Mouse (Mus musculus) embryonic facial prominence, embryonic 13.5 days (tissue): ENCODE data around the gene Ptprs. TPM values are rescaled to one million over a fixed set of nuclear protein-coding genes. Genes with fewer than 3 reads are reported as not detected.
"Not testable (repeated sequence)": the region's sequence is repeated elsewhere in the genome, so short reads cannot be mapped to it uniquely, and the experiment has no call there.

Experiments used
- ATAC-seq: fragments of 200-750 bp; cut with Nextera tagmentation; 2 replicates; pipeline ENCODE4 v1.8.0; 2017; ENCODE audit warnings: low read depth; ENCODE audit not compliant: insufficient number of reproducible peaks, insufficient read depth, low FRiP score, low TSS enrichment
- H3K27ac ChIP-seq: fragments of 300-500 bp; sonication (generic); 2 replicates; pipeline ENCODE4 v1.5.1; 2015; ENCODE audit warnings: moderate library complexity, mild to moderate bottlenecking, inconsistent platforms
- H3K27me3 ChIP-seq: fragments of 300-500 bp; sonication (generic); 2 replicates; pipeline ENCODE4 v1.6.1; 2015; ENCODE audit warnings: mild to moderate bottlenecking, inconsistent platforms
- H3K36me3 ChIP-seq: fragments of 300-500 bp; sonication (generic); 2 replicates; pipeline ENCODE4 v1.6.1; 2015; ENCODE audit warnings: mild to moderate bottlenecking, inconsistent platforms
- H3K4me1 ChIP-seq: fragments of 300-500 bp; sonication (generic); 2 replicates; pipeline ENCODE4 v1.6.1; 2015; ENCODE audit warnings: inconsistent platforms
- H3K4me2 ChIP-seq: fragments of 300-500 bp; sonication (generic); 2 replicates; pipeline ENCODE4 v1.6.1; 2015; ENCODE audit warnings: moderate library complexity, mild to moderate bottlenecking, inconsistent platforms
- H3K4me3 ChIP-seq: fragments of 300-500 bp; sonication (generic); 2 replicates; pipeline ENCODE4 v1.5.1; 2015; ENCODE audit warnings: mild to moderate bottlenecking, inconsistent platforms
- H3K9ac ChIP-seq: fragments of 300-500 bp; sonication (generic); 2 replicates; pipeline ENCODE4 v1.6.1; 2015; ENCODE audit warnings: mild to moderate bottlenecking, inconsistent platforms
- H3K9me3 ChIP-seq: fragments of 300-500 bp; sonication (generic); 2 replicates; pipeline ENCODE4 v1.6.1; 2016; ENCODE audit warnings: inconsistent platforms
- WGBS: fragments of 180-500 bp; shearing (Covaris S2); methylation state at CpG from one replicate; pipeline ENCODE4 v1.1.7; 2015; ENCODE audit warnings: mixed read lengths; 5-methylcytosine and 5-hydroxymethylcytosine counted together
- polyA plus RNA-seq: library from polyadenylated mRNA; unstranded; fragments of >200 nt; fragmentation: Nextera tagmentation; extraction: Ambion mirVana; gene quantifications from 2 replicates; pipeline ENCODE4 v1.2.1, GENCODE M21; 2015

Gene Ptprs
- polyA plus RNA-seq, 1 experiment from 2014 or later: 121 TPM

DNA sequence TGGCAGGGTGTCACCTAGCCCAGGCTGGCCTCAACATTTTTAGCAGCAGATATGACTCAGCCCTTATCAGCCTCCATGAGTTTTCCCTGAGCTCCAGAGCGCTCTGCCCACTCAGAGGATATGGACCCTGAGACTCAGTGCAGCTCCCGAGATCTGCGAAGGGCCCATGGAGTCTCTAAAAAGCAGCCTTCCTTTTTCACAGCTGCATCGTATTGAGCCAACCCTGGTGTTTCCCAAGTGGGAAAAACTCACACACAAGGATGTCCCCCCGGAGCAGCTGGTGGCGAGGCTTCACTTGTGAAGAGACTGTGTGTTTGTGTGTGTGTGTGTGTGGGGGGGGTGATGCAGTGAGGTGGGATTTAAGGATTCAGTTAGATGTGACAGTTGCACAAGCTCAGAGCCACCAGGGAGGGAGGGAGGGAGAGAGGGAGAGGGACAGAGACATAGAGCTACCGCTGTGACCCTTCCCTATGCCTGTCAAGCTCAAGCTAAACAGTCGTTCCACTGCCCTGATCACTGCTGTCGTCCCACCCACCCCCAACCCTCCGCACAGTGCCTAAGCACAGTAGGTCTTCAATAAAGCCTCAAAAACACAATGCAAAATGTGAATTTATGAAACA is 32.8 kb upstream of the Ptprs start:
- no peak overlapping the region for H3K9ac ChIP-seq
- peaks cover 32% of the 10 kb centered on the region for H3K4me1 ChIP-seq
- H3K4me2 ChIP-seq: no peak overlapping the region
- no peak for ATAC-seq
- no peak overlapping the region for H3K4me3 ChIP-seq
- H3K27ac ChIP-seq: no peak overlapping the region
- 0 out of 2 replicates have a peak, but pooled peaks cover 2% of the 10 kb centered on the region for H3K9me3 ChIP-seq
- no peaks in the 10 kb centered on the region for H3K36me3 ChIP-seq
- 37% methylated on average over 10 of the region's 10 CpGs for WGBS
- peaks cover 55% of the 10 kb centered on the region for H3K27me3 ChIP-seq

DNA sequence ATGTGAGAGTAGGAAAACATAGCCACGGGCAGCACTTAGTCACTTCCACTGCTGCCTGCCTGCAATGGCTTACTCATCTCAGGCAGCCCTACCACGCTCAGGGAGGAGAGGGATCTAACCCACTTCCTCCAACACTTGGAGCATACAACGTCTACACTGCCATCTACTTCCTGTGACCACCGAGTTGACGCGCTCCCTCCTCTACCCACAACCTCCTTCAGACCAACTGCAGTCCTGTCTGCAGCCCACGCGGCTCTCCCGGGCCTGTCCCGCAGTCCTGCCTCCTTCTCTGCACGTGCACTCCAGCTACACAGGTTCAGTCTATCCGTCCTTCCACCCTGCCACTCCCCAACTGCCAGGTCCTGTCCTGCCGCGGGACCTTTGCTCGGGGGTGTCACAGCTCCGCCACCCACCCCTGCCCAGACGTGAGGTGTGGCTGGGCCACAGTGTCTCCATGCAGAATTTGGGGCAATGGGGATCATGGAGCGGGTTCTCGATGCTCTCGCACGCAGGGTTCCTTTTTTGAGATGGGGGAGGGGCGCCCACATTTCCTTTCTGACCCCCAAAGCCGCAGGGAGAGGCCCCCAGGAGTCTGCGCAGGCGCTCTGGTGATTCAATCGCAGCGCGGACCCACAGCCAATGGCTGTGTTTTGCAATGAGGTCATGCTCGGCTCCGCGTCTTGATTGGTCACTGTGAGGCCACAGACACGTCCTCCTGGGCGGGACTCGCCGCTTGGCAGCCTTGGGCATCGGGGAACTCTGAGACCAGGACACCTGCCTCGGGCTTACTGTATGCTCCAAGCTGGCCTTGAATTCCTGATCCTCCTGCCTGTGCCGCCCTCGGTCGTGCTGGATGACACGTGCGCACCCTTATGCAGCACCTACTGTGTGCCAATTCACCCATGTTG is 31.1 kb upstream of the Ptprs start:
- Histone ChIP-seq H3K27me3 (peaks cover 40% of the 10 kb centered on the region), H3K9ac (peak overlapping the region; percentile 83), H3K4me2 (peak overlapping the region; percentile 95), H3K36me3 (no peaks in the 10 kb centered on the region), H3K4me3 (peak overlapping the region; percentile 60), H3K4me1 (peaks cover 35% of the 10 kb centered on the region), H3K9me3 (0 out of 2 replicates have a peak, but pooled peaks cover 4% of the 10 kb centered on the region), H3K27ac (peak overlapping the region; percentile 93)
- WGBS: under 1% methylated on average over 42 of the region's 42 CpGs
- peak; percentile 91 for ATAC-seq

DNA sequence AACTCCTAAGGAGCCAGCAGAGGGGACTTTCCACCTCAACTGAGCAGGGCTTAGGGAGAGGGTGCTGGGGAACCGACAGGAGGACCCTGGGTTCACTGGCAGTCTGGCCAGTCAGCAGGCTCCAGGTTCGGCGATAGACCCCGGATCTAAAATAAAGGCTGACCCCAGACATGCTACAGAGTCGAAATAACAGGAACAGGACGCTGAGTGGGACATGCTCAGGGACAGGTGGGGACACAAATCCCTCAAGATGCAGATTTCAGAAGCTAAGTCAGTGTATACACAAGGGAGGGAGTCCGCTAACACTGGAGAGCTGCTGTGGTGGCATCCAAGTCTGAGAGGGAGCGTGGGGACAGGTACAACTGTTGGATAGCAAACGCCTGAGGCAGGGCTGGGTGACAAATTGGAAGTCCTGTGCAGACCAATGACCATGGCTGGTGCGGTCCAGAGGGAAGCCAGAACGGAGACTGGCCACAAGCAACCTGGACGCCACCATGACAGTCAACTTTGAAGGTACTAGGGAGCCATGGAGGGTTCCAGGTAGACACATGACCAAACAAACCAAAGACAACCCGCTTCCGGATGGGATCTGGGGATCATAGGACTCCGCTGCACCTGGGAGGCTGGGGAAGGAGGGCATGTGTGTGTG is 30.3 kb upstream of the Ptprs start:
- H3K4me2 ChIP-seq: peak overlapping the region; percentile 95
- no peak for ATAC-seq
- H3K27ac ChIP-seq: no peak overlapping the region
- H3K4me3 ChIP-seq: peak overlapping the region; percentile 60
- H3K9me3 ChIP-seq: 0 out of 2 replicates have a peak, but pooled peaks cover 4% of the 10 kb centered on the region
- peaks cover 32% of the 10 kb centered on the region for H3K27me3 ChIP-seq
- H3K9ac ChIP-seq: peak overlapping the region; percentile 83
- 53% methylated on average over 15 of the region's 15 CpGs for WGBS
- no peaks in the 10 kb centered on the region for H3K36me3 ChIP-seq
- peaks cover 32% of the 10 kb centered on the region for H3K4me1 ChIP-seq

DNA sequence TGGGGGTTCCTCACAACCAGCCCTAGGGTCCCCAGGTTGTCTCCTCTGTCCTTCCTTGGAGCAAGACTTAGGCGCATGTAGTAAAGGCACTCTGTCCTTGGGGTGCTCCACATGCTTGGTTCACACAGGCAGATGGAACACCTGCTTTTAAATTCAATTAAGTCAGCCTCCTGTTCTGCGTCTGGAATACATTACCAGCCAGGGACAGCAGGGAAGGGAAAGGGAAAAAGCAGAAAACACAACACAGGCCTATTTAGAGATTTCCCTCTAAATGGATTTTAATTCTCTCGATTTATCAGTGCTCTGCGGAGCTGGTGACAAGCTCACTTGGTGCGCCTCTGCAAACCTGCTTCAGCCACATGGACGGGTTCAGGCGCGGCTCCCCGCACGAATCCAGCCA is 29.1 kb upstream of the Ptprs start:
- Histone ChIP-seq H3K4me2 (no peak overlapping the region), H3K9ac (no peak overlapping the region), H3K4me3 (no peak overlapping the region), H3K27ac (no peak overlapping the region), H3K27me3 (peaks cover 20% of the 10 kb centered on the region), H3K36me3 (no peaks in the 10 kb centered on the region), H3K4me1 (peaks cover 20% of the 10 kb centered on the region; the same call in 1 of the 2 replicates), H3K9me3 (0 out of 2 replicates have a peak, but pooled peaks cover 4% of the 10 kb centered on the region)
- WGBS: 67% methylated on average over 10 of the region's 10 CpGs
- ATAC-seq: no peak

DNA sequence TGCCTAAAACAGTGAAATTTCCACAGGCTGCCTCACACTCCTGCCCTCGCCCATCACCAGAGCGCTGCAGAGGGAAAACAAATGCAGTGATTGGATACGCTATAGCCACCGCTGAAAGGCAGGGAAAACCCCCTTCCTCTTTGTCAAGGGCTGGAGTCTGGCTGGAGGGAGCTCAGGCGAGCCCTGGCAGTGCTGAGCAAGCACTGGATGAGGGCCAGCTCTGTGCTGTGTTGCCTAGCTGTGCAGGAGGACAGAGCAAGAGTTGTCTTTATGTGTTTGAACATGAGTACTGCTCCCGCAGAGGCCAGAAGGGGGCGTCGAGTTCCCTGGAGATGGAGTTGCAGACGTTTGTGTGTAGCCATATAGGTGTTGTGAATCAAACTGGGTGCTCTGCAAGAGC is 26.2 kb upstream of the Ptprs start:
- Histone ChIP-seq H3K27ac (no peak overlapping the region), H3K27me3 (no peaks in the 10 kb centered on the region; the same call in 1 of the 2 replicates), H3K4me3 (no peak overlapping the region), H3K4me1 (peaks cover 11% of the 10 kb centered on the region; the same call in 1 of the 2 replicates), H3K4me2 (no peak overlapping the region), H3K9me3 (0 out of 2 replicates have a peak, but pooled peaks cover 4% of the 10 kb centered on the region), H3K9ac (no peak overlapping the region), H3K36me3 (no peaks in the 10 kb centered on the region)
- WGBS: 28% methylated on average over 9 of the region's 9 CpGs
- ATAC-seq: no peak

DNA sequence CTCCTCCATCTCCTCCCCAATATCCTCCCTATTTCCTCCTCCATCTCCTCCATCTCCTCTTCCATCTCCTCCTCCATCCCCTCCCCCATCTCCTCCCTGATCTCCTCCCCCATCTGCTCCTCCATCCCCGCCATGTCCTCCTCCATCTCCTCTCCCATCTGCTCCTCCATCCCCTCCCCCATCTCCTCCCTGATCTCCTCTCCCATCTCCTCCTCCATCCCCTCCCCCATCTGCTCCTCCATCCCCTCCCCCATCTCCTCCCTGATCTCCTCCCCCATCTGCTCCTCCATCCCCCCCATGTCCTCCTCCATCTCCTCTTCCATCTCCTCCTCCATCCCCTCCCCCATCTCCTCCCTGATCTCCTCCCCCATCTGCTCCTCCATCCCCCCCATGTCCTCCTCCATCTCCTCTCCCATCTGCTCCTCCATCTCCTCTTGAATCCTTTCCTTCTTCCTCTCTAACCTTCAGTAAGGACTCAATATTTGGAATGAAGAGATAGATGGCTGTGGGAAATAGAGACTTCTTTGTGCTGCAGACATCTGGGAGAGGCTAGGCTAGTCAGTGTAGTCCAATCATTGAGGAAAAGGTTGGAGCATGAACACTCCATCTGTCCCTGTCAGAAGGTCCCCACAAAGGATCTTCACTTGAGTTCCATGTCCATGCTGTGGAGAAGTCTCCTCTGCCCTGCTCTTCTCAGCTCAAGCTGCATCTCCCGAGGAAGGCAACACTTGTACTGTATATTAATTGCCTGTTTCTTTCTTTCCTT is 25.5 kb upstream of the Ptprs start:
- H3K9ac ChIP-seq, H3K4me3 ChIP-seq, H3K27me3 ChIP-seq, H3K27ac ChIP-seq, H3K4me1 ChIP-seq, ATAC-seq, H3K4me2 ChIP-seq, H3K9me3 ChIP-seq, H3K36me3 ChIP-seq: not testable (repeated sequence)
- 63% methylated on average over 2 of the region's 2 CpGs for WGBS

DNA sequence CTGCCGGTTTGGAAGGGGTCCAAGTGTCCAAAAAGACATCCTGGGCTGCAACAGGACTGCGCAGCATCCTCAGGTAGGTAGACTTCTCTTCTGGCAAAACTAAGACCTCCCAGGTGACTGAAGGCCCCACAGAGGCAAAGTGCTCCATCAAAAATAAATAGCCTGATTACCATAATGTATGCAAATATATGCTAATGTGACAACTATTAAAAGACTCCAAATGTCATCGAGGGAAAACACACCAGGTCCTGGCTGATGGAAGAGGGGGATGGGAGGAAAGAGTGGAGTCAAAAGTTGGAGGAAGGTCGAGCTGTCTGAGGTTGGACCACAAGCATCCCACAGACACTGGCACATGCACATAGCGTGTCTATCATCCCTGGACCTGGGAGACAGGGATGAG is 22.9 kb upstream of the Ptprs start:
- no peaks in the 10 kb centered on the region for H3K27me3 ChIP-seq
- no peak overlapping the region for H3K27ac ChIP-seq
- ATAC-seq: no peak
- no peak overlapping the region for H3K4me3 ChIP-seq
- H3K36me3 ChIP-seq: no peaks in the 10 kb centered on the region
- 81% methylated on average over 5 of the region's 5 CpGs for WGBS
- no peak overlapping the region for H3K4me2 ChIP-seq
- 0 out of 2 replicates have a peak, but pooled peaks cover 3% of the 10 kb centered on the region for H3K4me1 ChIP-seq
- H3K9me3 ChIP-seq: peaks cover 31% of the 10 kb centered on the region
- H3K9ac ChIP-seq: no peak overlapping the region

DNA sequence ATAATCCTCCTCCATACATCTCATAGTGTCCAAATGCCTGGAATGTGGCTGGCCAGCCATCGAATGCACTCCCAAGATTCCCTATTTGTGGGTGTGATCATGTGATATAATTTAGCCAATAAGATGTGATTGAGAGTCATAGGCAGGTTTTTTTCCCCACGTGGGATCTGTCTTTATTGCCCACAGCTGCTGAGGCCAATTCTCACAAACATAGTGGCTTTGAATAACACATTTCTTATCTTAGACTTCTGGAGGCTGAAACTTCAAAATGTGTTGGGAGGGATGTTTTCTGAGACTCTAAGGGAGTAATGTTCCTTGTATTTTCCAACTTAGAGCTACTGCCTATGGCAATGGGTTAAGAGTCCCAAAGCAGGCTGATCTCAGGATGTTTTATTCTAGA is 18.2 kb upstream of the Ptprs start:
- H3K9me3 ChIP-seq: peaks cover 51% of the 10 kb centered on the region
- ATAC-seq: no peak
- no peak overlapping the region for H3K9ac ChIP-seq
- H3K27ac ChIP-seq: no peak overlapping the region
- H3K4me2 ChIP-seq: no peak overlapping the region
- no peaks in the 10 kb centered on the region for H3K36me3 ChIP-seq
- H3K4me3 ChIP-seq: no peak overlapping the region
- WGBS: 65% methylated on average over 2 of the region's 2 CpGs
- no peaks in the 10 kb centered on the region for H3K27me3 ChIP-seq
- H3K4me1 ChIP-seq: no peaks in the 10 kb centered on the region

DNA sequence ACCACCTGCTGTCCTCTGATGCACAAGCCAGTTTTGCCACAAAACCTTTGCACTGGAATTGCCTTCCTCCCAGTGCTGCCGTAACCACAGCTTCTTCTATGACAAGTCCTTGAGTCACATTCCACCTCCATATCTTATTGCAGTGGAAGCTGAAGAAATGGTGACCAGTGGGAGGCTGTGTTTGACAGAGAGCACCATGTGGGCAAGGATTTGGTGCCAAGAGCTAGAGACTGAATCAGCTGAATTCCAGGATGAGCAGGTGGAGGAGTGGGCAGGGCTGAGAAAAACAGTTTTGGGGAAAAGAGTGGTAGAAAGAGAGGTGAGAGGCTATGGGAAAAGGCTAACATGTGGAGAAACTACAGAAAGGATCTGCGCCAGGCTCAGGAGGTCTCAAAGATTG is 17.6 kb upstream of the Ptprs start:
- no peak overlapping the region for H3K4me2 ChIP-seq
- no peak overlapping the region for H3K4me3 ChIP-seq
- no peaks in the 10 kb centered on the region for H3K36me3 ChIP-seq
- H3K9me3 ChIP-seq: peaks cover 51% of the 10 kb centered on the region
- no peak overlapping the region for H3K27ac ChIP-seq
- ATAC-seq: no peak
- no peaks in the 10 kb centered on the region for H3K27me3 ChIP-seq
- no peak overlapping the region for H3K9ac ChIP-seq
- H3K4me1 ChIP-seq: no peaks in the 10 kb centered on the region
- 93% methylated on average over 2 of the region's 2 CpGs for WGBS

DNA sequence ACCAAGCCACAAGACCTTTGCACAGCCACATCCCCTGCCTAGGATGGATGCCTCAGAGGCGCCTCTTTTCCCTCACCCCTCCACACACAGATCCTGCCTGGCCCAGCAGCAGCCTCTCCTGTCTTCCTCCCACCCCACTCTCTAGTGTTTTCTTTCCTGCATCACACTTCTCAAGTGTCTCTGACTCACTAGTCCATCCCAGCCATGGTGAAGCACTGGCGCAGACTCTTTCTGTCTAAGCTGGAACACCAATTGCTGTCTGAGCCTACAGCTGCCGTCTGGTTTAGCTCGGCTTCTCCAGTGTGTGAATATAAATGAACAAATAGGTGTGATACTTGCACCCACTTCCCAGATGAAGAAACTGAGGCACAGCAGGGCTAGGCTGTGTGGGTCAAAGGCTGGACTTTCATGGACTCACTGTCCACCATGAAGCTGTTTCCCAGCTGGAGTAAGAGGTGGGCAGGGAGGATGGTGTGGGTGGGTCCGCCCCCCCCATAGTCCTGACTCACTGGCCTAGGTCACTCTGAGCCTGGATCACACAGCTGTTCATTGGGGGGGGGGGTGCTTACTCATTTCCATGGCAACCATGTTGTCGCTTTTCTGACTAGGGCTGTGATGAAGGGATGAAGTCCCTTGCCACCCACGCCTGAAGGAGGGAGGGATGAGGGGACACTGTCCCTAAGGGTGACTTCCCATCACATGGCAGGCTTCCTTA is 14.3 kb upstream of the Ptprs start:
- no peak for ATAC-seq
- Histone ChIP-seq H3K4me3 (no peak overlapping the region), H3K36me3 (no peaks in the 10 kb centered on the region), H3K27ac (no peak overlapping the region), H3K9me3 (peaks cover 36% of the 10 kb centered on the region), H3K4me1 (peaks cover 15% of the 10 kb centered on the region), H3K27me3 (no peaks in the 10 kb centered on the region), H3K4me2 (no peak overlapping the region), H3K9ac (no peak overlapping the region)
- 88% methylated on average over 7 of the region's 7 CpGs for WGBS
